Mouse (Mus musculus) midbrain, embryonic 11.5 days (tissue): ENCODE measurements around the gene Mctp1. TPM values are rescaled to one million over a fixed set of nuclear protein-coding genes. Genes with fewer than 3 reads are reported as not detected.
"Not testable (repeated sequence)": the region's sequence is repeated elsewhere in the genome, so short reads cannot be mapped to it uniquely, and the experiment has no call there.

ENCODE experiments used
- ATAC-seq: fragments of 200-750 bp; cut with Nextera tagmentation; 2 replicates; pipeline ENCODE4 v1.8.0; 2017; ENCODE audit warnings: moderate TSS enrichment, moderate library complexity; ENCODE audit not compliant: low FRiP score
- DNase-seq: peaks from one replicate; pipeline ENCODE4 v3.0.0; 2015; ENCODE audit warnings: low spot score; ENCODE audit errors: missing footprints
- H3K27ac ChIP-seq: fragments of 300-500 bp; sonication (generic); 2 replicates; pipeline ENCODE4 v1.5.1; 2014; ENCODE audit warnings: low read depth, low read length
- H3K27me3 ChIP-seq: fragments of 300-500 bp; sonication (generic); 2 replicates; pipeline ENCODE4 v1.6.1; 2014; ENCODE audit warnings: mild to moderate bottlenecking, low read length, moderate library complexity, mixed read lengths; ENCODE audit not compliant: control insufficient read depth, insufficient read depth
- H3K36me3 ChIP-seq: fragments of 300-500 bp; sonication (generic); 2 replicates; pipeline ENCODE4 v1.6.1; 2014; ENCODE audit warnings: mild to moderate bottlenecking, low read length, moderate library complexity, mixed read lengths; ENCODE audit not compliant: control insufficient read depth, insufficient read depth
- H3K4me1 ChIP-seq: fragments of 300-500 bp; sonication (generic); 2 replicates; pipeline ENCODE4 v1.6.1; 2014; ENCODE audit warnings: low read length; ENCODE audit not compliant: control insufficient read depth, insufficient read depth
- H3K4me2 ChIP-seq: fragments of 300-500 bp; sonication (generic); 2 replicates; pipeline ENCODE4 v1.6.1; 2014; ENCODE audit warnings: mild to moderate bottlenecking, moderate library complexity
- H3K4me3 ChIP-seq: fragments of 300-500 bp; sonication (generic); 2 replicates; pipeline ENCODE4 v1.5.1; 2014; ENCODE audit warnings: low read depth, low read length
- H3K9ac ChIP-seq: fragments of 300-500 bp; sonication (generic); 2 replicates; pipeline ENCODE4 v1.6.1; 2014; ENCODE audit warnings: low read length
- H3K9me3 ChIP-seq: fragments of 300-500 bp; sonication (generic); 2 replicates; pipeline ENCODE4 v1.6.1; 2016; ENCODE audit warnings: low read length; ENCODE audit not compliant: control insufficient read depth
- WGBS: fragments of 180-500 bp; shearing (Covaris S2); extraction: QIAGEN DNeasy Blood & Tissue Kit; methylation state at CpG from one replicate; pipeline ENCODE4 v1.1.7; 2014; 5-methylcytosine and 5-hydroxymethylcytosine counted together
- polyA plus RNA-seq: library from polyadenylated mRNA; unstranded; fragments of >200 nt; fragmentation: Nextera tagmentation; extraction: Ambion mirVana; gene quantifications from 2 replicates; pipeline ENCODE4 v1.2.1, GENCODE M21; 2014

Gene Mctp1
- polyA plus RNA-seq, 1 experiment from 2014 or later: 4.1 TPM

GRCm38 (mm10) chr13:76438765-76439164 lies 54.4 kb downstream of the Mctp1 start:
- 97% methylated on average over 1 of the region's 1 CpGs for WGBS
- Histone ChIP-seq H3K4me3 (no peak overlapping the region), H3K4me1 (no peaks in the 10 kb centered on the region), H3K27me3 (no peaks in the 10 kb centered on the region), H3K9me3 (no peaks in the 10 kb centered on the region), H3K9ac (no peak overlapping the region), H3K4me2 (no peak overlapping the region), H3K27ac (no peak overlapping the region), H3K36me3 (no peaks in the 10 kb centered on the region)
- ATAC-seq (no peak), DNase-seq (no peak)

- no peak for DNase-seq
- no peaks in the 10 kb centered on the region for H3K9me3 ChIP-seq
- no peak overlapping the region for H3K4me3 ChIP-seq
- no peaks in the 10 kb centered on the region for H3K36me3 ChIP-seq
- H3K27me3 ChIP-seq: no peaks in the 10 kb centered on the region
- H3K4me1 ChIP-seq: no peaks in the 10 kb centered on the region
- no peak overlapping the region for H3K27ac ChIP-seq
- WGBS: 71% methylated on average over 1 of the region's 1 CpGs
- no peak for ATAC-seq
- H3K9ac ChIP-seq: no peak overlapping the region
- no peak overlapping the region for H3K4me2 ChIP-seq
Measured at GRCm38 (mm10) chr13:76446059-76446458, 61.7 kb downstream of the Mctp1 start.

- Histone ChIP-seq H3K4me3 (no peak overlapping the region), H3K4me1 (no peaks in the 10 kb centered on the region), H3K36me3 (no peaks in the 10 kb centered on the region), H3K9me3 (no peaks in the 10 kb centered on the region), H3K27ac (no peak overlapping the region), H3K9ac (no peak overlapping the region), H3K27me3 (no peaks in the 10 kb centered on the region), H3K4me2 (no peak overlapping the region)
- WGBS: 83% methylated on average over 1 of the region's 1 CpGs
- ATAC-seq (no peak), DNase-seq (no peak)
Measured at GRCm38 (mm10) chr13:76447528-76447927, 63.2 kb downstream of the Mctp1 start.

GRCm38 (mm10) chr13:76451526-76451925 lies 67.2 kb downstream of the Mctp1 start:
- not testable (repeated sequence) for H3K9ac ChIP-seq, H3K27ac ChIP-seq, H3K4me2 ChIP-seq, H3K36me3 ChIP-seq, H3K4me3 ChIP-seq, ATAC-seq, H3K9me3 ChIP-seq, H3K4me1 ChIP-seq, H3K27me3 ChIP-seq, DNase-seq
- 76% methylated on average over 3 of the region's 3 CpGs for WGBS

GRCm38 (mm10) chr13:76481601-76482000 lies 97.3 kb downstream of the Mctp1 start:
- H3K4me1 ChIP-seq: no peaks in the 10 kb centered on the region
- no peaks in the 10 kb centered on the region for H3K27me3 ChIP-seq
- no peak overlapping the region for H3K9ac ChIP-seq
- no peak overlapping the region for H3K4me2 ChIP-seq
- H3K9me3 ChIP-seq: no peaks in the 10 kb centered on the region
- no peaks in the 10 kb centered on the region for H3K36me3 ChIP-seq
- DNase-seq (no peak), ATAC-seq (no peak)
- H3K4me3 ChIP-seq: no peak overlapping the region
- H3K27ac ChIP-seq: no peak overlapping the region

GRCm38 (mm10) chr13:76482998-76483397 lies 98.7 kb downstream of the Mctp1 start:
- ATAC-seq (no peak), DNase-seq (no peak)
- 77% methylated on average over 2 of the region's 2 CpGs for WGBS
- H3K4me1 ChIP-seq: no peaks in the 10 kb centered on the region
- no peaks in the 10 kb centered on the region for H3K9me3 ChIP-seq
- no peak overlapping the region for H3K4me3 ChIP-seq
- H3K36me3 ChIP-seq: no peaks in the 10 kb centered on the region
- H3K27me3 ChIP-seq: no peaks in the 10 kb centered on the region
- no peak overlapping the region for H3K9ac ChIP-seq
- no peak overlapping the region for H3K4me2 ChIP-seq
- no peak overlapping the region for H3K27ac ChIP-seq

- DNase-seq: no peak
- no peaks in the 10 kb centered on the region for H3K9me3 ChIP-seq
- H3K4me2 ChIP-seq: no peak overlapping the region
- H3K4me1 ChIP-seq: no peaks in the 10 kb centered on the region
- no peak overlapping the region for H3K27ac ChIP-seq
- H3K27me3 ChIP-seq: no peaks in the 10 kb centered on the region
- no peak overlapping the region for H3K4me3 ChIP-seq
- no peak for ATAC-seq
- no peaks in the 10 kb centered on the region for H3K36me3 ChIP-seq
- H3K9ac ChIP-seq: no peak overlapping the region
- WGBS: 73% methylated on average over 2 of the region's 2 CpGs
Measured at GRCm38 (mm10) chr13:76484086-76484709, 99.9 kb downstream of the Mctp1 start.

GRCm38 (mm10) chr13:76515896-76516295 lies 131.6 kb downstream of the Mctp1 start:
- Histone ChIP-seq H3K9ac (no peak overlapping the region), H3K36me3 (no peaks in the 10 kb centered on the region), H3K4me1 (no peaks in the 10 kb centered on the region), H3K4me3 (no peak overlapping the region), H3K4me2 (no peak overlapping the region), H3K27me3 (no peaks in the 10 kb centered on the region), H3K27ac (no peak overlapping the region), H3K9me3 (no peaks in the 10 kb centered on the region)
- no peak for ATAC-seq
- WGBS: 80% methylated on average over 2 of the region's 2 CpGs
- no peak for DNase-seq

- Histone ChIP-seq H3K4me3 (no peak overlapping the region), H3K4me1 (no peaks in the 10 kb centered on the region), H3K27me3 (no peaks in the 10 kb centered on the region), H3K27ac (no peak overlapping the region), H3K4me2 (no peak overlapping the region), H3K9me3 (no peaks in the 10 kb centered on the region), H3K36me3 (no peaks in the 10 kb centered on the region), H3K9ac (no peak overlapping the region)
- WGBS: 72% methylated on average over 1 of the region's 1 CpGs
- peak; percentile 35 for DNase-seq
- no peak for ATAC-seq
Measured at GRCm38 (mm10) chr13:76523170-76523569, 138.8 kb downstream of the Mctp1 start.
